Mouse (Mus musculus) heart, postnatal 0 days (tissue): ENCODE results near the gene Polr2h. TPM values are rescaled to one million over a fixed set of nuclear protein-coding genes. Genes with fewer than 3 reads are reported as not detected.

Experiments used
- ATAC-seq: fragments of 200-750 bp; cut with Nextera tagmentation; 2 replicates; pipeline ENCODE4 v1.8.0; 2017; ENCODE audit warnings: low read depth, moderate number of reproducible peaks, moderate library complexity; ENCODE audit not compliant: insufficient read depth
- DNase-seq: peaks from one replicate; pipeline ENCODE4 v3.0.0-alpha.2; 2016; ENCODE audit warnings: low spot score
- H3K27ac ChIP-seq: fragments of 300-500 bp; sonication (generic); 2 replicates; pipeline ENCODE4 v1.5.1; 2014; ENCODE audit warnings: low read depth, mild to moderate bottlenecking
- H3K27me3 ChIP-seq: fragments of 300-500 bp; sonication (generic); 2 replicates; pipeline ENCODE4 v1.6.1; 2014; ENCODE audit warnings: low read length, mixed read lengths; ENCODE audit not compliant: control insufficient read depth, insufficient read depth
- H3K36me3 ChIP-seq: fragments of 300-500 bp; sonication (generic); replicated peaks from 2 replicates; pipeline ENCODE4 v1.6.1; 2014; ENCODE audit warnings: low read length, mixed read lengths; ENCODE audit not compliant: control insufficient read depth, insufficient read depth
- H3K4me1 ChIP-seq: fragments of 300-500 bp; sonication (generic); 2 replicates; pipeline ENCODE4 v1.6.1; 2014; ENCODE audit warnings: antibody characterized with exemption; ENCODE audit not compliant: control insufficient read depth, insufficient read depth
- H3K4me2 ChIP-seq: fragments of 300-500 bp; sonication (generic); 2 replicates; pipeline ENCODE4 v1.6.1; 2014; ENCODE audit warnings: low read depth, mild to moderate bottlenecking, low read length, moderate library complexity
- H3K4me3 ChIP-seq: fragments of 300-500 bp; sonication (generic); 2 replicates; pipeline ENCODE4 v1.5.1; 2014; ENCODE audit warnings: low read depth, low read length
- H3K9ac ChIP-seq: fragments of 300-500 bp; sonication (generic); replicated peaks from 2 replicates; pipeline ENCODE4 v1.6.1; 2014; ENCODE audit warnings: low read depth, low read length, mixed read lengths
- H3K9me3 ChIP-seq: fragments of 300-500 bp; sonication (generic); replicated peaks from 2 replicates; pipeline ENCODE4 v1.6.1; 2016; ENCODE audit warnings: low read length; ENCODE audit not compliant: control insufficient read depth
- CTCF ChIP-seq: IDR thresholded peaks from 2 replicates; pipeline ENCODE4 v1.5.1; 2016; ENCODE audit warnings: antibody characterized with exemption, control low read depth, low read depth
- EP300 ChIP-seq: IDR thresholded peaks from 2 replicates; pipeline ENCODE4 v1.6.1; 2016; ENCODE audit warnings: antibody characterized with exemption, low read depth
- WGBS: fragments of 180-500 bp; shearing (Covaris S2); extraction: QIAGEN DNeasy Blood & Tissue Kit; methylation state at CpG from one replicate; pipeline ENCODE4 v1.1.7; 2014; 5-methylcytosine and 5-hydroxymethylcytosine counted together
- polyA plus RNA-seq: library from polyadenylated mRNA; unstranded; fragments of >200 nt; fragmentation: Nextera tagmentation; extraction: Ambion mirVana; gene quantifications from 2 replicates; pipeline ENCODE4 v1.2.1, GENCODE M21; 2015
- total RNA-seq: library from RNA; depleted of rRNA; stranded (reverse); fragments of >200 nt; gene quantifications from 2 replicates; pipeline ENCODE4 v1.2.3, GENCODE M21; 2014; ENCODE audit warnings: low replicate concordance

Gene Polr2h
- total and polyA plus RNA-seq, 2 experiments from 2014 or later, result 8.6 to 35.7 TPM

GRCm38 (mm10) chr16:20715976-20716840, 1.3 kb upstream of the Polr2h start:
- Histone ChIP-seq H3K27ac (peak overlapping the region; percentile 94), H3K36me3 (peaks cover under 1% of the 10 kb centered on the region), H3K9me3 (no peaks in the 10 kb centered on the region), H3K9ac (peak overlapping the region; percentile 55), H3K4me1 (0 out of 2 replicates have a peak, but pooled peaks cover 17% of the 10 kb centered on the region), H3K4me3 (peak overlapping the region; percentile 64), H3K27me3 (no peaks in the 10 kb centered on the region), H3K4me2 (peak overlapping the region; percentile 95)
- WGBS, result under 1% methylated on average over 47 of the region's 68 CpGs
- peak; percentile 59 for DNase-seq
- ATAC-seq, result peak; percentile 50
- TF ChIP-seq CTCF, result peak; percentile 12; the same call in 1 of the 2 replicates
- TF ChIP-seq EP300, result no peak

GRCm38 (mm10) chr16:20716841-20717180, 654 bp upstream of the Polr2h start:
- ATAC-seq (no peak), DNase-seq (no peak)
- Histone ChIP-seq H3K27me3 (no peaks in the 10 kb centered on the region), H3K9ac (peak overlapping the region; percentile 55), H3K4me2 (peak overlapping the region; percentile 95), H3K36me3 (peaks cover 5% of the 10 kb centered on the region), H3K9me3 (no peaks in the 10 kb centered on the region), H3K27ac (peak overlapping the region; percentile 94), H3K4me3 (peak overlapping the region; percentile 64), H3K4me1 (0 out of 2 replicates have a peak, but pooled peaks cover 17% of the 10 kb centered on the region)
- whole genome bisulfite sequencing, result under 1% methylated on average over 8 of the region's 8 CpGs
- TF ChIP-seq EP300 (no peak), CTCF (no peak)

GRCm38 (mm10) chr16:20717978-20718670, 659 bp downstream of the Polr2h start:
- peak overlapping the region; percentile 55 for H3K9ac ChIP-seq
- peaks cover 5% of the 10 kb centered on the region for H3K36me3 ChIP-seq
- no peaks in the 10 kb centered on the region for H3K9me3 ChIP-seq
- no peak for TF ChIP-seq CTCF
- TF ChIP-seq EP300, result no peak
- peak overlapping the region; percentile 94 for H3K27ac ChIP-seq
- WGBS, result 2% methylated on average over 18 of the region's 18 CpGs
- H3K4me2 ChIP-seq, result peak overlapping the region; percentile 95
- ATAC-seq (peak; percentile 18), DNase-seq (no peak)
- H3K4me1 ChIP-seq, result 0 out of 2 replicates have a peak, but pooled peaks cover 17% of the 10 kb centered on the region
- peak overlapping the region; percentile 64 for H3K4me3 ChIP-seq
- H3K27me3 ChIP-seq, result no peaks in the 10 kb centered on the region

- Histone ChIP-seq H3K9me3 (no peaks in the 10 kb centered on the region), H3K4me3 (no peak overlapping the region), H3K4me2 (no peak overlapping the region), H3K9ac (no peak overlapping the region), H3K36me3 (peaks cover 5% of the 10 kb centered on the region), H3K27ac (no peak overlapping the region), H3K4me1 (0 out of 2 replicates have a peak, but pooled peaks cover 7% of the 10 kb centered on the region), H3K27me3 (no peaks in the 10 kb centered on the region)
- ATAC-seq (no peak), DNase-seq (no peak)
- WGBS, result 79% methylated on average over 10 of the region's 10 CpGs
- no peak for TF ChIP-seq EP300
These were observed 4.3 kb downstream of the Polr2h start for GRCm38 (mm10) chr16:20721808-20722207.

GRCm38 (mm10) chr16:20722736-20723135, 5.3 kb downstream of the Polr2h start:
- Histone ChIP-seq H3K27me3 (no peaks in the 10 kb centered on the region), H3K9ac (no peak overlapping the region), H3K4me1 (0 out of 2 replicates have a peak, but pooled peaks cover 7% of the 10 kb centered on the region), H3K27ac (no peak overlapping the region), H3K4me2 (no peak overlapping the region), H3K4me3 (no peak overlapping the region), H3K36me3 (peaks cover 5% of the 10 kb centered on the region), H3K9me3 (no peaks in the 10 kb centered on the region)
- DNase-seq (no peak), ATAC-seq (no peak)
- 68% methylated on average over 4 of the region's 4 CpGs for WGBS
- no peak for TF ChIP-seq CTCF
- no peak for TF ChIP-seq EP300
